Mouse (Mus musculus) stomach, postnatal 0 days (tissue): ENCODE results near the gene Nhp2.

Experiments
- CTCF ChIP-seq: IDR thresholded peaks from 2 replicates; pipeline ENCODE4 v1.5.1; 2016; ENCODE audit warnings: antibody characterized with exemption, low read depth, mild to moderate bottlenecking, moderate library complexity
- EP300 ChIP-seq: optimal IDR thresholded peaks from 2 replicates; pipeline ENCODE3; 2016; ENCODE audit warnings: antibody characterized with exemption

DNA sequence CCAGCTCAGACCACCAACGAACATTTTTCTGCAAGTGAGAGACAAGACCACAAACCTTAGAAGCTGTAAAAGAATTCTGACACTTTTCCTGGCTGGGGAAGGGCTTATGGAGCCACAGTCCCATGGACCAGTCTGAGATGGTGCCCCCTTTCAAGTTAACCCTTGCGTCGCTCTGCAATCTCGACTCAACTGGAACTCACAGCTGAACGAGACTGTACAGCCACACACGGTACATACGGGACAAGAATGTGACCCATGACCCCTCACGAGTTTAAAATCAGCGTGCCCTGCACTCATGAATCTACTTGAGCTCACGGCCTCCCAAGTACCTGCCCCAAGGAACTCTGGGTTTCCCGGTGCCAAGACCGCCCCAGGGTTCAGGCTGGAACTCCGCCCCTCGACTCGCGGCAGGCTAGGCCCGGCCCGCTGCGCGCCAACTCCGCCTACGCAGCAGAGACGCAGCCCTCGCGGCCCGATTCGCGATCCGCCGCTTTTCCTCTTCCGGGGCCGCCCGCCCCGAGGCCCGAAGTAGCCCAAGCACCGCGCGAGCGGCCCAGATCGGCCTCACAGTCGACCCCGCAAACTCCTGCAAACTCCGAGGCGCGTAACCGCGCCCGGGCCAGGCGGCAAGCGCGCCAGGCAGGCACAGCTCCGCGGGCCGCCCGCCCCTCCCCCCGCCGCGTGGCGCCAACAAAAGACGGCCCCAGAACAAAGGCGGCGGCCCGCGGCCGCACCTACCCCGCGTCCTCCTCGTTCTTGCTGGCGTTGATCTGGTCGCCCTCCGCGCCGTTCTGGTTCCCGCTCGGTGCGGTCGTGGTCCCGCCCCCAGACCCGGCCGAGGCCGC lies 13.7 kb upstream of the Nhp2 start:
- TF ChIP-seq EP300 (no peak), CTCF (no peak)
